Mouse (Mus musculus): Measurements from ENCODE around the gene Fem1a.

GRCm38 (mm10) chr17:56305826-56306225 is 49.2 kb downstream of the Fem1a start:
- peak in 1 of 2 experiments; percentile 63; a peak in 2 of 4 replicates for TF ChIP-seq CTCF (conservative IDR thresholded peaks at IDR 0.05 in 1 of 2, IDR thresholded peaks at IDR 0.05 in 1 of 2; ENCODE audit: low read depth in 2 of 2, low read length in 2 of 2)
- no peak for TF ChIP-seq EP300 (IDR thresholded peaks at IDR 0.05; ENCODE audit: low read length)
- TF ChIP-seq SIN3A (IDR thresholded peaks at IDR 0.05; ENCODE audit: low read length): no peak
- no peak for TF ChIP-seq ZMIZ1 (IDR thresholded peaks at IDR 0.05; ENCODE audit: low read depth, low read length)
- TF ChIP-seq ELF1 (IDR thresholded peaks at IDR 0.05; ENCODE audit: low read depth, low read length): no peak
- TF ChIP-seq HCFC1 (IDR thresholded peaks at IDR 0.05; ENCODE audit: low read depth, low read length): no peak
- TF ChIP-seq POLR2A (IDR thresholded peaks at IDR 0.05; ENCODE audit: low read depth, low read length): no peak
- TF ChIP-seq MAX (IDR thresholded peaks at IDR 0.05; ENCODE audit: low read length): no peak
- TF ChIP-seq ZKSCAN1 (IDR thresholded peaks at IDR 0.05; ENCODE audit: borderline replicate concordance, low read depth, low read length): no peak
